Mouse (Mus musculus) neural tube, postnatal 0 days (tissue): ENCODE results near the gene Ms4a4d. TPM values are rescaled to one million over a fixed set of nuclear protein-coding genes. Genes with fewer than 3 reads are reported as not detected.

Source experiments
- polyA plus RNA-seq: library from polyadenylated mRNA; unstranded; fragments of >200 nt; fragmentation: Nextera tagmentation; extraction: Ambion mirVana; gene quantifications from 2 replicates; pipeline ENCODE4 v1.2.1, GENCODE M21; 2015

Gene Ms4a4d
- 0.13 and 0.15 TPM in 2 replicates for polyA plus RNA-seq

GRCm38 (mm10) chr19:11536593-11536992 lies at the start of gene Ms4a4d:
Gene Ms4a4d (plus strand): TSS chr19:11536801.

GRCm38 (mm10) chr19:11516246-11516645 lies 20.4 kb upstream of the Ms4a4d start, which contains the start of gene Ms4a6b:
Gene Ms4a6b (plus strand): TSS chr19:11516512.

DNA sequence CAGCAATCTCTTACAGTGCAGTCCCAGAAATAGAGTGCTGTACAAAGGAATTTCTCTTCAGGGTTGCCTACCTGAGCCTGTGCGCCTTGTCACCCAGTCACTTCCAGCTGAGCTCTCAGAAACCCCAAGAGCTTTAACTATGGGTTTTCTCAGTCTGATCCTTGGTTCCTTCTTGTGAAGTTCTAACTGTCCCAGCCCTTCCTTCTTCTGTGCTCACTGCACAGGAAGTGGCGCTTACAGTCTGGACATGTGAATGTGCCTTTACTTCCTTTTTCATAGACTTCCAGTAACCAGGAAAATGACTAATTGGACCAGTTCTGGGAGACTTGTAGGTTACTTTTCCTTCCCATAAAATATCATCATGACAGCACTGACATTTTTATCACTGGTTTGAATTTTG lies 68.0 kb downstream of the Ms4a4d start, which contains the start of gene Ms4a6d:
TSS of gene Ms4a6d (minus strand) at position 247 of the 400 bp plus-strand sequence.

Other genes starting within 250 kb of the Ms4a4d start
- 0.09 TPM in 1 of 2 replicates, not detected in the other for gene Ms4a14, start 222.3 kb upstream of the Ms4a4d start, polyA plus RNA-seq
- gene Ms4a7, start 200.7 kb upstream of the Ms4a4d start, polyA plus RNA-seq, result 3.3 and 4.8 TPM in 2 replicates
- 3.2 and 3.3 TPM in 2 replicates for gene Ms4a4a, start 161.3 kb upstream of the Ms4a4d start, polyA plus RNA-seq
- 0.36 TPM in 1 of 2 replicates, not detected in the other for gene Ms4a4c, start 132.0 kb upstream of the Ms4a4d start, polyA plus RNA-seq
- 0.41 TPM in 1 of 2 replicates, not detected in the other for gene Ms4a4b, start 93.2 kb upstream of the Ms4a4d start, polyA plus RNA-seq
- 3.8 and 5.3 TPM in 2 replicates for gene Ms4a6c, start 67.4 kb upstream of the Ms4a4d start, polyA plus RNA-seq
- gene Gm8369, start 50.9 kb upstream of the Ms4a4d start, polyA plus RNA-seq, result 0.06 and 0.15 TPM in 2 replicates
- gene Ms4a6b, start 20.3 kb upstream of the Ms4a4d start, polyA plus RNA-seq, result 3.1 and 3.4 TPM in 2 replicates
- 2.9 and 4.1 TPM in 2 replicates for gene Ms4a6d, start 68.0 kb downstream of the Ms4a4d start, polyA plus RNA-seq
- gene Ms4a2, start 86.9 kb downstream of the Ms4a4d start, polyA plus RNA-seq, result 0.14 and 0.32 TPM in 2 replicates
- gene Ms4a3, start 104.0 kb downstream of the Ms4a4d start, polyA plus RNA-seq, result 0.15 and 0.70 TPM in 2 replicates
- gene Oosp2, start 123.8 kb downstream of the Ms4a4d start, polyA plus RNA-seq, result not detected in 2 replicates
- gene Oosp1, start 154.3 kb downstream of the Ms4a4d start, polyA plus RNA-seq, result not detected in 2 replicates
- not detected in 2 replicates for gene Oosp3, start 160.3 kb downstream of the Ms4a4d start, polyA plus RNA-seq
- gene Gif, start 210.8 kb downstream of the Ms4a4d start, polyA plus RNA-seq, result not detected in 2 replicates
- 56.0 and 56.6 TPM in 2 replicates for gene Mrpl16, start 233.6 kb downstream of the Ms4a4d start, polyA plus RNA-seq